Mouse (Mus musculus) lung, embryonic 14.5 days (tissue): ENCODE measurements around the gene Dgkd. TPM values are rescaled to one million over a fixed set of nuclear protein-coding genes. Genes with fewer than 3 reads are reported as not detected.

Experiments
- ATAC-seq: fragments of 200-750 bp; cut with Nextera tagmentation; 2 replicates; pipeline ENCODE4 v1.8.0; 2017; ENCODE audit warnings: mild to moderate bottlenecking, moderate TSS enrichment, moderate library complexity; ENCODE audit not compliant: insufficient read depth
- DNase-seq: peaks from one replicate; pipeline ENCODE4 v3.0.0-alpha.2; 2015
- H3K27ac ChIP-seq: fragments of 300-500 bp; sonication (generic); 2 replicates; pipeline ENCODE4 v1.5.1; 2014; ENCODE audit warnings: low read depth, mild to moderate bottlenecking, moderate library complexity
- H3K27me3 ChIP-seq: fragments of 300-500 bp; sonication (generic); 2 replicates; pipeline ENCODE4 v1.6.1; 2014; ENCODE audit warnings: low read length, control low read depth; ENCODE audit not compliant: insufficient read depth
- H3K36me3 ChIP-seq: fragments of 300-500 bp; sonication (generic); 2 replicates; pipeline ENCODE4 v1.6.1; 2014; ENCODE audit warnings: control low read depth; ENCODE audit not compliant: insufficient read depth
- H3K4me1 ChIP-seq: fragments of 300-500 bp; sonication (generic); 2 replicates; pipeline ENCODE4 v1.6.1; 2014; ENCODE audit warnings: antibody characterized with exemption, control low read depth; ENCODE audit not compliant: insufficient read depth
- H3K4me2 ChIP-seq: fragments of 300-500 bp; sonication (generic); 2 replicates; pipeline ENCODE4 v1.6.1; 2014; ENCODE audit warnings: mild to moderate bottlenecking
- H3K4me3 ChIP-seq: fragments of 300-500 bp; sonication (generic); 2 replicates; pipeline ENCODE4 v1.5.1; 2014; ENCODE audit warnings: low read depth, low read length
- H3K9ac ChIP-seq: fragments of 300-500 bp; sonication (generic); 2 replicates; pipeline ENCODE4 v1.6.1; 2014
- H3K9me3 ChIP-seq: fragments of 300-500 bp; sonication (generic); 2 replicates; pipeline ENCODE4 v1.6.1; 2016; ENCODE audit warnings: low read depth, low read length, control low read depth
- CTCF ChIP-seq: IDR thresholded peaks from 2 replicates; pipeline ENCODE4 v1.5.1; 2016; ENCODE audit warnings: antibody characterized with exemption, low read depth
- WGBS: fragments of 180-500 bp; shearing (Covaris S2); extraction: QIAGEN DNeasy Blood & Tissue Kit; methylation state at CpG from one replicate; pipeline ENCODE4 v1.1.7; 2014; 5-methylcytosine and 5-hydroxymethylcytosine counted together
- polyA plus RNA-seq: library from polyadenylated mRNA; unstranded; fragments of >200 nt; fragmentation: Nextera tagmentation; extraction: Ambion mirVana; gene quantifications from 2 replicates; pipeline ENCODE4 v1.2.1, GENCODE M21; 2014

Dgkd gene
- polyA plus RNA-seq, 1 experiment from 2014 or later, result 36.1 TPM

GRCm38 (mm10) chr1:87854851-87855251, 1.8 kb downstream of the Dgkd start:
- H3K36me3 ChIP-seq, result no peaks in the 10 kb centered on the region
- WGBS, result 33% methylated on average over 2 of the region's 2 CpGs
- H3K4me1 ChIP-seq, result peaks cover 9% of the 10 kb centered on the region
- peak overlapping the region; percentile 96; the same call in 1 of the 2 replicates for H3K4me3 ChIP-seq
- TF ChIP-seq CTCF, result no peak
- H3K9ac ChIP-seq, result peak overlapping the region; percentile 90; the same call in 1 of the 2 replicates
- H3K9me3 ChIP-seq, result no peaks in the 10 kb centered on the region
- ATAC-seq (no peak), DNase-seq (no peak)
- no peak overlapping the region for H3K27ac ChIP-seq
- no peaks in the 10 kb centered on the region for H3K27me3 ChIP-seq
- peak overlapping the region; percentile 97 for H3K4me2 ChIP-seq

- ATAC-seq (no peak), DNase-seq (no peak)
- H3K9me3 ChIP-seq, result no peaks in the 10 kb centered on the region
- H3K4me2 ChIP-seq, result no peak overlapping the region
- WGBS, result 82% methylated on average over 1 of the region's 1 CpGs
- H3K9ac ChIP-seq, result no peak overlapping the region
- H3K4me1 ChIP-seq, result peaks cover 9% of the 10 kb centered on the region
- no peak overlapping the region for H3K4me3 ChIP-seq
- no peaks in the 10 kb centered on the region for H3K27me3 ChIP-seq
- no peak for TF ChIP-seq CTCF
- no peak overlapping the region for H3K27ac ChIP-seq
- H3K36me3 ChIP-seq, result no peaks in the 10 kb centered on the region
These were observed 2.4 kb downstream of the Dgkd start for GRCm38 (mm10) chr1:87855522-87855921.

- Histone ChIP-seq H3K9me3 (no peaks in the 10 kb centered on the region), H3K9ac (no peak overlapping the region), H3K36me3 (no peaks in the 10 kb centered on the region), H3K4me1 (peaks cover 9% of the 10 kb centered on the region), H3K27me3 (no peaks in the 10 kb centered on the region), H3K4me2 (no peak overlapping the region), H3K27ac (no peak overlapping the region), H3K4me3 (no peak overlapping the region)
- no peak for TF ChIP-seq CTCF
- ATAC-seq (no peak), DNase-seq (no peak)
- 77% methylated on average over 3 of the region's 3 CpGs for WGBS
These were observed 3.7 kb downstream of the Dgkd start for GRCm38 (mm10) chr1:87856823-87857222.

- WGBS, result 77% methylated on average over 1 of the region's 1 CpGs
- no peak overlapping the region for H3K9ac ChIP-seq
These were observed 4.9 kb downstream of the Dgkd start for GRCm38 (mm10) chr1:87858031-87858430.

GRCm38 (mm10) chr1:87858529-87858928, 5.4 kb downstream of the Dgkd start:
- H3K9ac ChIP-seq, result no peak overlapping the region
- TF ChIP-seq CTCF, result no peak
- no peaks in the 10 kb centered on the region for H3K27me3 ChIP-seq
- H3K27ac ChIP-seq, result no peak overlapping the region
- 74% methylated on average over 2 of the region's 2 CpGs for WGBS
- H3K4me2 ChIP-seq, result no peak overlapping the region
- no peaks in the 10 kb centered on the region for H3K36me3 ChIP-seq
- no peaks in the 10 kb centered on the region for H3K9me3 ChIP-seq
- DNase-seq (no peak), ATAC-seq (no peak)
- H3K4me1 ChIP-seq, result peaks cover 9% of the 10 kb centered on the region
- H3K4me3 ChIP-seq, result no peak overlapping the region

More at GRCm38 (mm10) chr1:87858031-87858430, 4.9 kb downstream of the Dgkd start:
- DNase-seq (no peak), ATAC-seq (no peak)
- Histone ChIP-seq H3K27ac (no peak overlapping the region), H3K4me3 (no peak overlapping the region), H3K36me3 (no peaks in the 10 kb centered on the region), H3K4me1 (peaks cover 9% of the 10 kb centered on the region), H3K9me3 (no peaks in the 10 kb centered on the region), H3K27me3 (no peaks in the 10 kb centered on the region), H3K4me2 (no peak overlapping the region)
- TF ChIP-seq CTCF, result no peak

GRCm38 (mm10) chr1:87863602-87864001, 10.5 kb downstream of the Dgkd start:
- no peak overlapping the region for H3K4me3 ChIP-seq
- DNase-seq (no peak), ATAC-seq (no peak)
- H3K9ac ChIP-seq, result no peak overlapping the region
- no peak overlapping the region for H3K27ac ChIP-seq
- WGBS, result 71% methylated on average over 3 of the region's 3 CpGs
- H3K4me2 ChIP-seq, result no peak overlapping the region
- H3K36me3 ChIP-seq, result no peaks in the 10 kb centered on the region
- no peaks in the 10 kb centered on the region for H3K9me3 ChIP-seq
- no peaks in the 10 kb centered on the region for H3K4me1 ChIP-seq
- no peaks in the 10 kb centered on the region for H3K27me3 ChIP-seq
- no peak for TF ChIP-seq CTCF

- Histone ChIP-seq H3K4me1 (no peaks in the 10 kb centered on the region), H3K4me2 (no peak overlapping the region)
These were observed 11.8 kb downstream of the Dgkd start for GRCm38 (mm10) chr1:87864889-87865288.

GRCm38 (mm10) chr1:87866672-87867071, 13.6 kb downstream of the Dgkd start:
- ATAC-seq (no peak), DNase-seq (no peak)
- H3K4me3 ChIP-seq, result no peak overlapping the region
- no peak for TF ChIP-seq CTCF
- no peaks in the 10 kb centered on the region for H3K9me3 ChIP-seq
- no peaks in the 10 kb centered on the region for H3K4me1 ChIP-seq
- no peak overlapping the region for H3K4me2 ChIP-seq
- H3K9ac ChIP-seq, result no peak overlapping the region
- no peaks in the 10 kb centered on the region for H3K36me3 ChIP-seq
- H3K27ac ChIP-seq, result no peak overlapping the region
- H3K27me3 ChIP-seq, result no peaks in the 10 kb centered on the region
- whole genome bisulfite sequencing, result 86% methylated on average over 1 of the region's 1 CpGs

More at GRCm38 (mm10) chr1:87864889-87865288, 11.8 kb downstream of the Dgkd start:
- no peaks in the 10 kb centered on the region for H3K36me3 ChIP-seq
- H3K27ac ChIP-seq, result no peak overlapping the region
- no peak for TF ChIP-seq CTCF
- no peak for DNase-seq
- no peaks in the 10 kb centered on the region for H3K9me3 ChIP-seq
- no peak overlapping the region for H3K9ac ChIP-seq
- no peak for ATAC-seq
- no peaks in the 10 kb centered on the region for H3K27me3 ChIP-seq
- no peak overlapping the region for H3K4me3 ChIP-seq
